Mouse (Mus musculus): Measurements from ENCODE around the gene Meltf. TPM values are rescaled to one million over a fixed set of nuclear protein-coding genes. Genes with fewer than 3 reads are reported as not detected.
A peak's percentile ranks its signal among the peaks of the same experiment; 100 is the strongest.

Meltf gene
- total RNA-seq (2021) = under 1 TPM; 0.18 to 0.36 TPM
- long read RNA-seq, partial matches to known transcripts = 1 of 1 reads
- long read RNA-seq, other reads (novel, unspliced or antisense) = 0 of 1 reads

- peak; percentile 69 to 75 for DNase-seq (ENCODE audit: low spot score in 2 of 2)
Observed at GRCm38 (mm10) chr16:31878573-31879257, at the start of gene Meltf. Meltf (plus strand) TSS chr16:31878810.

GRCm38 (mm10) chr16:31830726-31831125 is 47.9 kb upstream of the Meltf start:
- DNase-seq (ENCODE audit: low spot score in 2 of 2) = no peak

GRCm38 (mm10) chr16:31832630-31833422 is 45.8 kb upstream of the Meltf start:
- DNase-seq (ENCODE audit: low spot score in 2 of 2) = no peak

- DNase-seq (ENCODE audit: low spot score in 2 of 2) = no peak
Observed at GRCm38 (mm10) chr16:31834011-31834584, 44.5 kb upstream of the Meltf start.

GRCm38 (mm10) chr16:31834662-31835318 is 43.8 kb upstream of the Meltf start:
- no peak for DNase-seq (ENCODE audit: low spot score in 2 of 2)

GRCm38 (mm10) chr16:31837362-31837761 is 41.2 kb upstream of the Meltf start:
- no peak for DNase-seq (ENCODE audit: low spot score in 2 of 2)

- no peak for DNase-seq (ENCODE audit: low spot score in 2 of 2)
Observed at GRCm38 (mm10) chr16:31844246-31844645, 34.4 kb upstream of the Meltf start.

GRCm38 (mm10) chr16:31846763-31847162 is 31.8 kb upstream of the Meltf start:
- no peak for DNase-seq (ENCODE audit: low spot score in 2 of 2)

GRCm38 (mm10) chr16:31863920-31864319 is 14.7 kb upstream of the Meltf start:
- DNase-seq (ENCODE audit: low spot score in 2 of 2) = no peak

GRCm38 (mm10) chr16:31865242-31865641 is 13.4 kb upstream of the Meltf start:
- no peak for DNase-seq (ENCODE audit: low spot score in 2 of 2)

- DNase-seq (ENCODE audit: low spot score in 2 of 2) = no peak
Observed at GRCm38 (mm10) chr16:31866911-31867310, 11.7 kb upstream of the Meltf start.

- no peak for DNase-seq (ENCODE audit: low spot score in 2 of 2)
Observed at GRCm38 (mm10) chr16:31867736-31868135, 10.9 kb upstream of the Meltf start.

GRCm38 (mm10) chr16:31873721-31874120 is 4.9 kb upstream of the Meltf start:
- DNase-seq (ENCODE audit: low spot score in 2 of 2) = no peak

- DNase-seq (ENCODE audit: low spot score in 2 of 2) = no peak
Observed at GRCm38 (mm10) chr16:31875391-31875790, 3.2 kb upstream of the Meltf start.

GRCm38 (mm10) chr16:31876386-31876785 is 2.2 kb upstream of the Meltf start:
- no peak for DNase-seq (ENCODE audit: low spot score in 2 of 2)

- DNase-seq (ENCODE audit: low spot score in 2 of 2) = no peak
Observed at GRCm38 (mm10) chr16:31878052-31878451, 558 bp upstream of the Meltf start.

GRCm38 (mm10) chr16:31880146-31880840 is 1.7 kb downstream of the Meltf start:
- no peak for DNase-seq (ENCODE audit: low spot score in 2 of 2)

- DNase-seq (ENCODE audit: low spot score in 2 of 2) = no peak
Observed at GRCm38 (mm10) chr16:31882381-31882908, 3.8 kb downstream of the Meltf start.

GRCm38 (mm10) chr16:31883302-31883701 is 4.7 kb downstream of the Meltf start:
- no peak for DNase-seq (ENCODE audit: low spot score in 2 of 2)

GRCm38 (mm10) chr16:31883902-31884301 is 5.3 kb downstream of the Meltf start:
- DNase-seq (ENCODE audit: low spot score in 2 of 2) = no peak

GRCm38 (mm10) chr16:31890907-31891306 is 12.3 kb downstream of the Meltf start:
- no peak for DNase-seq (ENCODE audit: low spot score in 2 of 2)
